In the genomic region with DNA sequence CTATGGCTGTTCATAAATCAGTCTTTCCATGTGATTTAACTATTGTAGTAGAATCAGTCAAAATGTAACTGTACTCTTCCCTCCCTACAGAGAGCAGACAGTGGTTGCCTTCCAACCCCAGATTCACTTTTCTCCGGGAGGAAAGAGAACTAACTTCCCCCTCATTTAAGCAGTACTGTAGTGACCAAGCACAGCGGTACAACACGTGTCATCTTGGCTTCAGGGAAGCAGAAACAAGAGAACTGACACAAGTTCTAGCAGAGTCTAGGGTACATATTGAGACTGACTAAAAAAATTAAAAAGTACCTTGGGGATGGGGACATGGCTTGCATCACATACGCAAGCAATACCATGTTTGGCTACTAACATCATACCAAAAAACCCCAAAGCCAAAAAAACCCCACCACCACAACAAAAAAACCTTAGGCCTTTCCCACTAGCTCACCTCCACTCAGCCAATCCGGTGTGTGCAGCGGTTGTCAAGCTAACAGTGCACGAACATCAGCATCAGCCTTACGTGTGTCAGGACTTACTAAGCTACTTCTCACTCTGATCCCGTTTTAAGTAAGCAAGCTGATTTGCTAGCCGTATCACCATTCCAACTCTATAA, we compare ENCODE assay signal across 1 mouse cellular context.
TF ChIP-seq lines count a peak whose summit lies in the region.

No protein-coding gene starts in this region.

TF ChIP-seq in CH12.LX, 34 proteins besides CTCF, POLR2A, EP300 and RAD21 (continued from another document):
- TF ChIP-seq TBP (conservative IDR thresholded peaks at IDR 0.05; ENCODE audit: low read depth, low read length), result 0 out of 2 replicates have a peak, but pooled peaks have one; percentile 23
- TF ChIP-seq UBTF (IDR thresholded peaks at IDR 0.05; ENCODE audit: low read depth, low read length), result no peak
- no peak for TF ChIP-seq TCF12 (IDR thresholded peaks at IDR 0.05; ENCODE audit: low read depth, low read length)
- TF ChIP-seq SIN3A (IDR thresholded peaks at IDR 0.05; ENCODE audit: low read length), result no peak
- TF ChIP-seq GABPA (IDR thresholded peaks at IDR 0.05; ENCODE audit: insufficient replicate concordance, low read depth, low read length), result no peak
- TF ChIP-seq ZMIZ1 (IDR thresholded peaks at IDR 0.05; ENCODE audit: low read depth, low read length), result no peak
- peak; percentile 53; the same call in 1 of the 2 replicates for TF ChIP-seq IRF4 (IDR thresholded peaks at IDR 0.05; ENCODE audit: low read depth, low read length)
- TF ChIP-seq CHD2 (IDR thresholded peaks at IDR 0.05; ENCODE audit: low read length), result no peak
- no peak for TF ChIP-seq ZKSCAN1 (IDR thresholded peaks at IDR 0.05; ENCODE audit: borderline replicate concordance, low read depth, low read length)
- peak; percentile 85; the same call in 1 of the 2 replicates for TF ChIP-seq MEF2A (IDR thresholded peaks at IDR 0.05; ENCODE audit: borderline replicate concordance, low read depth, low read length)
- TF ChIP-seq ETS1 (conservative IDR thresholded peaks at IDR 0.05; ENCODE audit: low read depth, low read length), result peak; percentile 67; the same call in 1 of the 2 replicates
- TF ChIP-seq CHD1 (IDR thresholded peaks at IDR 0.05; ENCODE audit: low read depth, low read length), result no peak
- no peak for TF ChIP-seq PAX5 (IDR thresholded peaks at IDR 0.05; ENCODE audit: low read length)
- no peak for TF ChIP-seq MAZ (IDR thresholded peaks at IDR 0.05; ENCODE audit: low read depth, low read length)
- TF ChIP-seq POLR2AphosphoS2 (IDR thresholded peaks at IDR 0.05; ENCODE audit: low read depth, low read length), result no peak
- TF ChIP-seq BHLHE40 (IDR thresholded peaks at IDR 0.05; ENCODE audit: low read depth, low read length), result peak; percentile 78
- TF ChIP-seq ELF1 (IDR thresholded peaks at IDR 0.05; ENCODE audit: low read depth, low read length), result peak; percentile 35; the same call in 1 of the 2 replicates
- TF ChIP-seq KAT2A (IDR thresholded peaks at IDR 0.05; ENCODE audit: insufficient replicate concordance, low read length), result no peak
- no peak for TF ChIP-seq E2F4 (IDR thresholded peaks at IDR 0.05; ENCODE audit: insufficient replicate concordance, low read depth, low read length)
- no peak for TF ChIP-seq JUND (conservative IDR thresholded peaks at IDR 0.05; ENCODE audit: low read depth, low read length)
- TF ChIP-seq MYC (IDR thresholded peaks at IDR 0.05; ENCODE audit: low read depth, low read length), result no peak; the same call in 1 of the 2 replicates
- peak; percentile 81 for TF ChIP-seq ZNF384 (IDR thresholded peaks at IDR 0.05; ENCODE audit: low read depth, low read length)
- TF ChIP-seq USF1 (IDR thresholded peaks at IDR 0.05; ENCODE audit: low read depth, low read length), result no peak
- TF ChIP-seq RCOR1 (conservative IDR thresholded peaks at IDR 0.05; ENCODE audit: low read depth, low read length), result no peak
- no peak for TF ChIP-seq NRF1 (IDR thresholded peaks at IDR 0.05; ENCODE audit: low read depth, low read length)
- no peak for TF ChIP-seq MAFK (IDR thresholded peaks at IDR 0.05; ENCODE audit: insufficient replicate concordance, low read length)
- TF ChIP-seq MXI1 (IDR thresholded peaks at IDR 0.05; ENCODE audit: low read depth, low read length), result peak; percentile 66; the same call in 1 of the 2 replicates
